Mouse (Mus musculus) lung, postnatal 0 days (tissue): ENCODE data around the gene Scn4b.

ENCODE experiments used
- CTCF ChIP-seq: IDR thresholded peaks from 2 replicates; pipeline ENCODE4 v1.5.1; 2016; ENCODE audit warnings: antibody characterized with exemption, mild to moderate bottlenecking
- EP300 ChIP-seq: IDR thresholded peaks from 2 replicates; pipeline ENCODE4 v1.6.1; 2016; ENCODE audit warnings: antibody characterized with exemption, mild to moderate bottlenecking, control low read depth

GRCm38 (mm10) chr9:45196125-45196830, 58.1 kb downstream of the Scn4b start:
- TF ChIP-seq EP300 (no peak), CTCF (no peak)
